Mouse (Mus musculus) embryo, embryonic 10.5 days (tissue): ENCODE measurements around the gene Vars.
A peak's percentile ranks its signal among the peaks of the same experiment; 100 is the strongest.
"Not testable (repeated sequence)": the region's sequence is repeated elsewhere in the genome, so short reads cannot be mapped to it uniquely, and the experiment has no call there.

Source experiments
- DNase-seq: peaks from one replicate; pipeline ENCODE4 v3.0.0-alpha.2; 2015; ENCODE audit warnings: low spot score

Gene Vars

DNA sequence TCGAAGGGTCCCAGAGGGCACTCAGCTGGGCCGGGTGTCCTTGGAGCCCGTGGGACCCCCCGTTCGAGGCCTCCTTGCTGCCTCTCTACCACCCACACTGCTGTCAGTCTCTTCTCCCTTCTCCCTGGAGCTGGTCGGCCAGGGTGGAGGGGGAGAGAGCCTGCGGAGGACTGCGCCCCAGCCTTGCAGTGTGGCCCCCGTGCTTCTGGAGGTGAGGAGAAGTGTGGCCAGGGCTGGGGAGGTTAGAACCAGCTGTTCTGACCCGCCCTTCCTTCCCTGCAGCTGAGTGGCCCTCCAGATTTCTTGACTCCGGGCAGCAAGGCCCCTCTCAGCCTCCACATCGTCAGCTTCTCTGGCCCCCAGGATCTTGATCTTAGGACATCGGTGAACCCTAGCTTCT lies 23.5 kb downstream of the Vars start:
- DNase-seq = no peak

GRCm38 (mm10) chr17:35024691-35025488 lies 24.1 kb downstream of the Vars start:
- no peak for DNase-seq

DNA sequence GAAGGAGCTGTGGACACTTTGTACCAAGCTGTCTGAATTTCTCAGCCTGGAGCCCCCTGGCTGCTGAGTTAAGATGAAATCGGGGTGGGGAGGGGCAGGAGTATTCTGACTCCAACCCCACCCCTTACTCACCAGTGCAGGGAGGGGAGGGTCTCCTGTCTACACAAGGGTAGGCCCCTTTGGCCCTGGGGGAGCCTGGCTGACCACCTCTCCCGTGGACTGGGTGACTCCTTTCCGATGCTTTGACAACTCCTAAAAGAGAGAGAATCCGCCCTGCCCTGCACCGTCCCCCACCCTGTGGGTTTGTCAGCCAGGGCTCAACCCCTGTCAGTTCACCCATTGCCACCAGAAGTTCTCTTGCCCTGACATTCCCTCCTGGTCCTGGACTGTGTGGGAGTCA lies 25.4 kb downstream of the Vars start:
- no peak for DNase-seq

DNA sequence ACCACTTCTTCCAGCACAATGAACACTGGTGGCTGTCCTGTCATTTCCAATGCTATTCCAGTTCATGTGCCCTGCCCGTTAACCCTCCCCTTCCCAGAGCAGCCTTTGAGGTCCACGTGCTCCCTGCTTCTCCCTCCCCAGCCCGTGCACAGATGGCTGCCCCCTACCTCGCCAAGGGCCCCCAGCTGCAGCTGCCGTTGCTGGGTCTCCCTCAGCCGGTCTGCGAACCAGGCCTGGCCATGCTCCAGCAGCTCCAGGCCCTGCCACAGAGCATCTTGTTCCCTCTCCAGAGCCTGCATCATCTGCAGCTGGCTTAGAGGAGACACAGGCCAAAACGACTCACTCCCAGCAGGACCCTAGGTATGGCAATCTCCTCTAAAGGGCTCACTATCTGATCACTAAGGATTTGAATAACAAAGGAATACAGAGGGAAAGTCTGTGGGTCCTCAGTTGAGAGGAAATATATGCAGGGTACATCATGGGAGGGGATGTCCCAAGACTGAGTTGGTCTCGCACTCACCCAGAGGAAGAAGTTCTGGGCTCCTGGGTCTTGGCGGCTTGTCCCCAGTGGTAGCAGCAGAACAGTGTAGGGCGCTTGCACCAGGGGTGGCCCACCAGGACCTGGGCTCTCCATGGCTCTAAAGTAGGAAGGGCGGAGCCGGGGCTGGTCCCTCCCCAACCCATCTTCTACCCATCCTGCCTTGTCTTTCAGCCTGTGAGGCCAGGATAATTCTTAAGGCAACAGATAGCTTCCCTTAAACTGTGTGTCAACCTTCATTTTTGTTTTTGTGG lies 26.7 kb downstream of the Vars start, which contains the start of gene Sapcd1:
Gene Sapcd1, minus strand, starts transcription at position 740 of the 792 bp plus-strand sequence.
- DNase-seq = peak; percentile 34

- DNase-seq = no peak
Observed at GRCm38 (mm10) chr17:35028315-35028714, 27.5 kb downstream of the Vars start.

DNA sequence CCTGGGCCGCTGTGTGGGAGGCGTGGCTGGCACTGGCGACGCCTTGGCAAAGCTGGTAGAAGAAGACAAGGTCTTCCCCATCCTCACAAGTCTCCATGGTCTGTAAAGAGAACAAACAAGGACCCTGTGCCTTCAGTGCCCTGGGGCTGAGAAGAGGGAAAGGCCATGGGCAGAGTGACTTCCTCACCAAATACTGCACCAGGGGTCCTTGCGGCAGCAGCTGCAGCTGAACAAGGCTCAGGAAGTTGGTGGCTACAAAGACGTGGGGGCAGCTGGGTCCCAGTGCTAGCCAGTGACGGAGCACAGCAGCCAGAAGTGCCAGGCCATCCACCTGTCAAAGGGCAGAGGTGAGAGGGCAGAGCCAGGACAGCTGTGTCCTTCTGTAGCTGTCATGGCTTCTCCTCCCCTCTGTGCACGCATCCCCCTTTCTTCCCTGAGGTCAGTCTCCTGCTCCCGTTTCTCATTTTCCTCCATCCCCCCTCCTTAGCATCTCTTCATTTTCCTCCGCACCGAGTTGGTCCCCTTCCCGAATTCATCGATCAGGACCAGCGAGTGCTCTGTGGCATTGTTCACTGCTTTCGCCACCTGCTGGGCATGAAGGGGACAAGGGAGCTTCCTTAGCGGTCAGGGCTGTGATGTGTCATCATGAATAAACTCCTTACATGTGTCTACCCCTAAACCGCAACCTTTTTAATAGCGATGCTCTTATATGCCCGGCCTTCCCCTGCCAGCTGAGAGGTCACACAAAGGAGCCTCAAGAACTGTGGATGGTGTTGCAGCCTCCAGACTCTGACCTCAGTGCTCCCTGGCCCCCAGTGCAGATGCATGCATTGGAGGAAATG lies 29.1 kb downstream of the Vars start:
- peak; percentile 72 for DNase-seq

DNA sequence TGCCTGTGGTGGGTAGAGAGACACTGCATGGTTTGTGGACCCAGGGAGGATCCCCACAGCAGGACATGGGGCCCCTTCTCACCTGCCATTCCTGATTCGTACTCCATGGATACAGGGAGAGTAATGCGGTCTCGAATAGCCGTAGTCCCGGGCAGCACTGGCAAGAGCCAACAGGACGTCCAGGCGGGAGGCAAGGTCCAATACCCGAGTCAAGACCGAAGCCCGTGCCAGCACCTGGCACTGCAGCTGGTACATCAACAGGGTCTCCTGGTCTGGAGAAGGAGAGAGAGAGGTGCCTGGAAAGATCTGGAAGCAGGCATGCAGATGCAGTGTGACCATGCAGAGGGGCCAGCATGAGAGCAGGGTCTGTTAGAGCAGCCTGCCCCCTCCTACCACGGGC lies 30.5 kb downstream of the Vars start:
- DNase-seq = no peak

GRCm38 (mm10) chr17:35031880-35032279 lies 31.1 kb downstream of the Vars start:
- DNase-seq = no peak

GRCm38 (mm10) chr17:35032323-35032870 lies 31.6 kb downstream of the Vars start:
- DNase-seq = no peak

- not testable (repeated sequence) for DNase-seq
Observed at GRCm38 (mm10) chr17:35033703-35034102, 32.9 kb downstream of the Vars start.

- no peak for DNase-seq
Observed at GRCm38 (mm10) chr17:35034896-35035295, 34.1 kb downstream of the Vars start.

- DNase-seq = no peak
Observed at GRCm38 (mm10) chr17:35039121-35039873, 38.5 kb downstream of the Vars start.

DNA sequence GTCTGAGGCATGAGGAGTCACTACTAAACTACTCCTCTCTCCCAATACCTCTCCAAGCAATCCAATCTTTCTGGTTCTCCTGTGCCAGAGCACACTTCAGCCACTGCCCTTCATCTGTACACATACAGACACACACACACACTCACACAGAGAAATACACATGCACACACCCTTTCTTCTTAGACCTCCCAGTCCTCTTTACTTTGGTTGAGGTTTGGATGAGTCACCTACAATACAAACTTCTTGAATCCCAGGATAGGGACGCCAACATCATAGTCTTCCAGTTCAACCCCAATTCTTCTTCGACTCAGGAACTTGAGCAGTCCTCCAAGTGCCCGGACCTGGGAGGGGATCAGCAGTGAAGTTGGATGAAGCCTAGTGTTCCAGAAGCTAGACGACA lies 43.0 kb downstream of the Vars start:
- no peak for DNase-seq

GRCm38 (mm10) chr17:35044904-35045806 lies 44.4 kb downstream of the Vars start:
- no peak for DNase-seq

DNA sequence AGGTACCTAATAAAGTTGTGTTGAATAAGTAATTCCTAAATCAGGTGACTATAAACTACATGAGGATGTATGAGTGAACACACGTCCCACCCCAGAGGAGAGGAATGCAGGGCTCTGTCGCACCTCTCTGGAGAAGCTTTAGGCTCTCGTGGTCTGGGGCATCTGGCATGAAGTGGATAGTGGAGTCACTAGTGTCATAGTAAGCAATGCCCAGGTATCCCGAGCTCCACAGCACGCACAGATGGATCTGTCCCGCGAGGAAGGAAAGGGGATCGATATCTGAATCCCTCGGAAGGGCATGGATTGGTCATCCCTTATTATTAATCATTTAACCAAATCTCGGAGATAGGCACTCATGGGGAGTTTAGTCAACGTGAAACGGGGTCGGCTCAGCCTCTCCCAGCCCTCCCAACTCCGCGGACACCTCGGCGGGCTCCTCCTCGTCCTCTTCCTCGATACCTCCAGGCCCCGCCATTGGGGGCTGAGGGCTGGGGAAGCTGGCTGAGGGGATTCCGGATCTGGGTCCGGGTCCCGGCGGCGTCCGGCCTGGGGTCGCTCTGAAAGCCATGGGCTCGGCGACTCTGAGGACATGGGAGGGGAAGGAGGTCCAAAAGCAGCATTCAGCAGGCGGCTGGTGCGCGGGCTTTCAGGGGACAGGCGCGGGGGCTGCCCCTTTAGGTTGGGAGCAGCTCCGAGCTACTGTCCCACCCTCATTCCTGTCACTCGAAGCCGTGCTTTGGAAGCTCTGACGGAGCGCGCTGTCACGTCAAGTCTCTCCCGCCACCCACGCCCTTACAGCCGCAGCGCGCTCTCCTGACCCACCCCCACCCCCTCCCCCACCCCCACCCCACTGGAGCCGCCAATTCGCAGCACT lies 45.3 kb downstream of the Vars start:
- DNase-seq = peak; percentile 41

- peak; percentile 100 for DNase-seq
Observed at GRCm38 (mm10) chr17:35046681-35047455, 46.1 kb downstream of the Vars start, which contains the start of gene Msh5. Msh5 (minus strand) TSS chr17:35046745.

DNA sequence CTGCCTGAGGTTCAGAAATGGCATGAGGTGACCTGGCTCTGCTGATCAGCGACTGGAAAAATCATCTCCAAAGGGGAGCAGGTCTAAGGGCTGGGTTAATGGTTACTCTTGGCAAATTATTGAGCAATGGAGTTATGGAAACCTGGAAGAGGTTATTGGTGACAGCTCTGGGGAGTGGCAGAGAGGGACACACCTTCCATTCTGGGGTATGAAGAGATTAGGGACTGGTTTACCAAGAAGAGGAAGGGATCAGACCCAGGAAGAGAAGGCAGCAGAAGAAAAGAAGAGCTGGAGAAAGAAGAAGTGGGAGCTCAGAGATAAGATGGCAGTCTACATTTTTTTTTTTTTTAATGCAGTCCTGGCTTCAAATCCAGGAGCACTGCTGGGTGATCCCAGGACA lies 46.9 kb downstream of the Vars start:
- DNase-seq = no peak
